Mouse (Mus musculus): ENCODE data around the gene Maats1. TPM values are rescaled to one million over a fixed set of nuclear protein-coding genes. Genes with fewer than 3 reads are reported as not detected.

Gene Maats1
- total and polyA plus RNA-seq, 3 experiments = 0.20 TPM; not detected in 2

GRCm38 (mm10) chr16:38295349-38295930 lies 46.5 kb downstream of the Maats1 start:
- WGBS = 24% methylated on average over 5 of the region's 5 CpGs
- no peak for TF ChIP-seq EP300 (IDR thresholded peaks at IDR 0.05; ENCODE audit: insufficient read depth, low read depth, low read length)
- TF ChIP-seq POLR2A (IDR thresholded peaks at IDR 0.05; ENCODE audit: insufficient read depth, low read depth, low read length) = no peak
- peak; percentile 63 for TF ChIP-seq CTCF (IDR thresholded peaks at IDR 0.05)
- intact Hi-C loops (cut with DNase I) = no loop called here
- Histone ChIP-seq H3K4me3 (no peak overlapping the region), H3K9ac (ENCODE audit: low read depth, low read length) (no peak overlapping the region), H3K27ac (no peak overlapping the region), H3K27me3 (ENCODE audit: control insufficient read depth, insufficient read depth, low read length) (no peaks in the 10 kb centered on the region), H3K79me2 (replicated peaks; ENCODE audit: control insufficient read depth, insufficient read depth, low read length) (no peaks in the 10 kb centered on the region), H3K36me3 (ENCODE audit: control insufficient read depth, insufficient read depth, low read length) (no peaks in the 10 kb centered on the region), H3K4me1 (ENCODE audit: control insufficient read depth, insufficient read depth, low read length) (no peaks in the 10 kb centered on the region)
- no peak for DNase-seq

GRCm38 (mm10) chr16:38294685-38295348 lies 47.1 kb downstream of the Maats1 start, which contains the start of gene Nr1i2:
Nr1i2 (minus strand) TSS chr16:38294824.
- Histone ChIP-seq H3K27ac (no peak within 1 kb of the TSS), H3K4me3 (no peak within 1 kb of the TSS), H3K36me3 (ENCODE audit: control insufficient read depth, insufficient read depth, low read length) (no peaks in the 10 kb centered on the region), H3K4me1 (ENCODE audit: control insufficient read depth, insufficient read depth, low read length) (no peaks in the 10 kb centered on the region), H3K79me2 (replicated peaks; ENCODE audit: control insufficient read depth, insufficient read depth, low read length) (no peaks in the 10 kb centered on the region), H3K9ac (ENCODE audit: low read depth, low read length) (no peak within 1 kb of the TSS), H3K27me3 (ENCODE audit: control insufficient read depth, insufficient read depth, low read length) (no peaks in the 10 kb centered on the region)
- no peak for DNase-seq
- TF ChIP-seq EP300 (IDR thresholded peaks at IDR 0.05; ENCODE audit: insufficient read depth, low read depth, low read length) (no peak), CTCF (IDR thresholded peaks at IDR 0.05) (no peak), POLR2A (IDR thresholded peaks at IDR 0.05; ENCODE audit: insufficient read depth, low read depth, low read length) (no peak)
- WGBS = 50% methylated on average over 7 of the region's 7 CpGs
- intact Hi-C loops (cut with DNase I) = no loop called here

- H3K4me1 ChIP-seq (ENCODE audit: control insufficient read depth, insufficient read depth, low read length) = peaks cover 1% of the 10 kb centered on the region; the same call in 1 of the 2 replicates
- H3K27ac ChIP-seq = no peak overlapping the region
- no peaks in the 10 kb centered on the region for H3K36me3 ChIP-seq (ENCODE audit: control insufficient read depth, insufficient read depth, low read length)
- H3K9ac ChIP-seq (ENCODE audit: low read depth, low read length) = no peak overlapping the region
- DNase-seq = no peak
- H3K79me2 ChIP-seq (replicated peaks; ENCODE audit: control insufficient read depth, insufficient read depth, low read length) = no peaks in the 10 kb centered on the region
- TF ChIP-seq POLR2A (IDR thresholded peaks at IDR 0.05; ENCODE audit: insufficient read depth, low read depth, low read length) = no peak
- TF ChIP-seq EP300 (IDR thresholded peaks at IDR 0.05; ENCODE audit: insufficient read depth, low read depth, low read length) = no peak
- TF ChIP-seq CTCF (IDR thresholded peaks at IDR 0.05) = no peak
- H3K27me3 ChIP-seq (ENCODE audit: control insufficient read depth, insufficient read depth, low read length) = no peaks in the 10 kb centered on the region
- intact Hi-C loops (cut with DNase I) = no loop called here
- H3K4me3 ChIP-seq = no peak overlapping the region
- 49% methylated on average over 2 of the region's 2 CpGs for WGBS
Observed at GRCm38 (mm10) chr16:38290151-38290550, 51.8 kb downstream of the Maats1 start.

GRCm38 (mm10) chr16:38288851-38289250 lies 53.1 kb downstream of the Maats1 start:
- intact Hi-C loops (cut with DNase I) = no loop called here
- Histone ChIP-seq H3K4me3 (no peak overlapping the region), H3K9ac (ENCODE audit: low read depth, low read length) (no peak overlapping the region), H3K4me1 (ENCODE audit: control insufficient read depth, insufficient read depth, low read length) (peaks cover 1% of the 10 kb centered on the region; the same call in 1 of the 2 replicates), H3K27ac (no peak overlapping the region), H3K36me3 (ENCODE audit: control insufficient read depth, insufficient read depth, low read length) (no peaks in the 10 kb centered on the region), H3K79me2 (replicated peaks; ENCODE audit: control insufficient read depth, insufficient read depth, low read length) (no peaks in the 10 kb centered on the region), H3K27me3 (ENCODE audit: control insufficient read depth, insufficient read depth, low read length) (no peaks in the 10 kb centered on the region)
- TF ChIP-seq CTCF (IDR thresholded peaks at IDR 0.05) = no peak
- no peak for TF ChIP-seq POLR2A (IDR thresholded peaks at IDR 0.05; ENCODE audit: insufficient read depth, low read depth, low read length)
- TF ChIP-seq EP300 (IDR thresholded peaks at IDR 0.05; ENCODE audit: insufficient read depth, low read depth, low read length) = no peak
- 28% methylated on average over 6 of the region's 6 CpGs for WGBS
- DNase-seq = no peak

- H3K36me3 ChIP-seq (ENCODE audit: control insufficient read depth, insufficient read depth, low read length) = no peaks in the 10 kb centered on the region
- intact Hi-C loops (cut with DNase I) = no loop called here
- peaks cover 1% of the 10 kb centered on the region; the same call in 1 of the 2 replicates for H3K4me1 ChIP-seq (ENCODE audit: control insufficient read depth, insufficient read depth, low read length)
- H3K27ac ChIP-seq = no peak overlapping the region
- H3K9ac ChIP-seq (ENCODE audit: low read depth, low read length) = no peak overlapping the region
- DNase-seq = no peak
- H3K79me2 ChIP-seq (replicated peaks; ENCODE audit: control insufficient read depth, insufficient read depth, low read length) = no peaks in the 10 kb centered on the region
- no peak for TF ChIP-seq CTCF (IDR thresholded peaks at IDR 0.05)
- TF ChIP-seq POLR2A (IDR thresholded peaks at IDR 0.05; ENCODE audit: insufficient read depth, low read depth, low read length) = no peak
- TF ChIP-seq EP300 (IDR thresholded peaks at IDR 0.05; ENCODE audit: insufficient read depth, low read depth, low read length) = no peak
- WGBS = 78% methylated on average over 3 of the region's 3 CpGs
- no peak overlapping the region for H3K4me3 ChIP-seq
- no peaks in the 10 kb centered on the region for H3K27me3 ChIP-seq (ENCODE audit: control insufficient read depth, insufficient read depth, low read length)
Observed at GRCm38 (mm10) chr16:38287762-38288161, 54.2 kb downstream of the Maats1 start.

- TF ChIP-seq CTCF (IDR thresholded peaks at IDR 0.05) = no peak
- TF ChIP-seq EP300 (IDR thresholded peaks at IDR 0.05; ENCODE audit: insufficient read depth, low read depth, low read length) = no peak
- TF ChIP-seq POLR2A (IDR thresholded peaks at IDR 0.05; ENCODE audit: insufficient read depth, low read depth, low read length) = no peak
- no peaks in the 10 kb centered on the region for H3K79me2 ChIP-seq (replicated peaks; ENCODE audit: control insufficient read depth, insufficient read depth, low read length)
- H3K4me1 ChIP-seq (ENCODE audit: control insufficient read depth, insufficient read depth, low read length) = peaks cover 1% of the 10 kb centered on the region; the same call in 1 of the 2 replicates
- no peak overlapping the region for H3K9ac ChIP-seq (ENCODE audit: low read depth, low read length)
- no peak for DNase-seq
- no peaks in the 10 kb centered on the region for H3K36me3 ChIP-seq (ENCODE audit: control insufficient read depth, insufficient read depth, low read length)
- no peak overlapping the region for H3K4me3 ChIP-seq
- intact Hi-C loops (cut with DNase I) = no loop called here
- H3K27me3 ChIP-seq (ENCODE audit: control insufficient read depth, insufficient read depth, low read length) = no peaks in the 10 kb centered on the region
- H3K27ac ChIP-seq = no peak overlapping the region
- WGBS = 80% methylated on average over 6 of the region's 6 CpGs
Observed at GRCm38 (mm10) chr16:38287357-38287756, 54.6 kb downstream of the Maats1 start.
